Mouse (Mus musculus) embryonic facial prominence, embryonic 11.5 days (tissue): Measurements from ENCODE around the gene Trank1. TPM values are rescaled to one million over a fixed set of nuclear protein-coding genes. Genes with fewer than 3 reads are reported as not detected.

Experiments used
- ATAC-seq: fragments of 200-750 bp; cut with Nextera tagmentation; replicated peaks from 2 replicates; pipeline ENCODE4 v1.8.0; 2017; ENCODE audit warnings: low read depth; ENCODE audit not compliant: insufficient number of reproducible peaks, low FRiP score, low TSS enrichment
- DNase-seq: peaks from one replicate; pipeline ENCODE4 v3.0.0-alpha.2; 2015; ENCODE audit warnings: low spot score
- H3K27ac ChIP-seq: fragments of 300-500 bp; sonication (generic); replicated peaks from 2 replicates; pipeline ENCODE4 v1.5.1; 2014; ENCODE audit warnings: mild to moderate bottlenecking, low read depth, low read length, control low read depth
- H3K27me3 ChIP-seq: fragments of 300-500 bp; sonication (generic); 2 replicates; pipeline ENCODE4 v1.6.1; 2014; ENCODE audit warnings: mild to moderate bottlenecking, low read length, moderate library complexity, mixed read lengths; ENCODE audit not compliant: control insufficient read depth, insufficient read depth
- H3K36me3 ChIP-seq: fragments of 300-500 bp; sonication (generic); replicated peaks from 2 replicates; pipeline ENCODE4 v1.6.1; 2014; ENCODE audit warnings: low read depth, mild to moderate bottlenecking, low read length, moderate library complexity, mixed read lengths; ENCODE audit not compliant: control insufficient read depth, insufficient read depth
- H3K4me1 ChIP-seq: fragments of 300-500 bp; sonication (generic); 2 replicates; pipeline ENCODE4 v1.6.1; 2014; ENCODE audit warnings: low read length, mixed read lengths; ENCODE audit not compliant: control insufficient read depth, insufficient read depth
- H3K4me2 ChIP-seq: fragments of 300-500 bp; sonication (generic); 2 replicates; pipeline ENCODE4 v1.6.1; 2014; ENCODE audit warnings: low read depth, mild to moderate bottlenecking, control low read depth, low read length, moderate library complexity
- H3K4me3 ChIP-seq: fragments of 300-500 bp; sonication (generic); 2 replicates; pipeline ENCODE4 v1.5.1; 2014; ENCODE audit warnings: low read depth, low read length, control low read depth
- H3K9ac ChIP-seq: fragments of 300-500 bp; sonication (generic); replicated peaks from 2 replicates; pipeline ENCODE4 v1.6.1; 2014; ENCODE audit warnings: mild to moderate bottlenecking, control low read depth, low read length
- H3K9me3 ChIP-seq: fragments of 300-500 bp; sonication (generic); replicated peaks from 2 replicates; pipeline ENCODE4 v1.6.1; 2016; ENCODE audit warnings: mild to moderate bottlenecking, low read length, inconsistent platforms, mixed read lengths; ENCODE audit not compliant: control insufficient read depth
- WGBS: fragments of 180-500 bp; shearing (Covaris S2); extraction: QIAGEN DNeasy Blood & Tissue Kit; methylation state at CpG from one replicate; pipeline ENCODE4 v1.1.7; 2014; 5-methylcytosine and 5-hydroxymethylcytosine counted together
- polyA plus RNA-seq: library from polyadenylated mRNA; unstranded; fragments of >200 nt; fragmentation: Nextera tagmentation; extraction: Ambion mirVana; gene quantifications from 2 replicates; pipeline ENCODE4 v1.2.1, GENCODE M21; 2014

The Trank1 gene
- polyA plus RNA-seq, 1 experiment from 2014 or later, result 0.11 TPM

DNA sequence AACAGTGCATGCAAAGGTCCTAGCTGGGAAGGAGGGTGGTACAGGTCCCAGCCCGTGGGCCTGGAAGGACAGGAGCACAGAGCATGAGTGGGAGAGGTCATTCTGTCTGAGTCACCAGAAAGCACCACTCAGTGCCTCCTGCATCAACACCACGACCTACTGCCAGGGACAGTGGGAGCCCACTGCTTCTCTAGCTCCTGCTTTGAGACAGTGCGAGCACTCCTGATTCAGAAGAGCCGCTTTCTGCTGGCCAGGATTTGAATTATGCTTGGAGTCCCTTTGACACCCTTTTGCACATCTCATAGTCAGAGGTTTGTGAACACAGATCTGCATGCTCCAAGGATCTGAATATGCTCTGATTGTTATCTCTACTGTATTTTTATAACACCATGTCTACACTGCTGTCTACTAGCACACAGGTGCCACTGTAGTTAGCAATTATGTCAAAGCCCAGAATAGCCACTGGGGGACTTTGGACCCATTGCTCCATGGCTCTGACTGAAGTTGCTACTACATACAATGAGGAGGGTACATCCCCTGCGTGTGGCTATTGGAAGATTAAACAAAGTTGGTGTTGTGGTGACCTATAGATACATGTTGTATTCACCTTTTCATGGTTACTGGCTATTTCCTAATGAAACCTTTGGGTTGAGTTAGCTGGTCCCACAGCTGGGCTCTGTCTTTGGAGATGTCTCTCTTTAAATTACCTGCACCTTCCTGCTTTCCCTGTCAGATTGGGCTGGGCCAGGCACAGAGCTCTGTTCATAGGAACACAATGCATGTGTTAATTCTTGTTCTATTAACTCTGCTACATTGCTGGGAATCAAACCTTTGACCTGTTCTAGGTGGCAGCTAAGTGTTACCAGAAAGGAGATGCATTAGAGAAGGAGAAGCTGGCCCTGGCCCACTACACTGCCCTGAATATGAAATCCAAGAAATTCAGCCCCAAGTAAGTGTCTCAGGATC lies 74.3 kb downstream of the Trank1 start:
- 83% methylated on average over 5 of the region's 5 CpGs for WGBS
- no peaks in the 10 kb centered on the region for H3K9me3 ChIP-seq
- H3K27me3 ChIP-seq, result no peaks in the 10 kb centered on the region
- H3K9ac ChIP-seq, result no peak overlapping the region
- no peaks in the 10 kb centered on the region for H3K4me1 ChIP-seq
- H3K4me3 ChIP-seq, result no peak overlapping the region
- DNase-seq (no peak), ATAC-seq (no peak)
- no peak overlapping the region for H3K27ac ChIP-seq
- H3K4me2 ChIP-seq, result no peak overlapping the region
- H3K36me3 ChIP-seq, result no peaks in the 10 kb centered on the region

DNA sequence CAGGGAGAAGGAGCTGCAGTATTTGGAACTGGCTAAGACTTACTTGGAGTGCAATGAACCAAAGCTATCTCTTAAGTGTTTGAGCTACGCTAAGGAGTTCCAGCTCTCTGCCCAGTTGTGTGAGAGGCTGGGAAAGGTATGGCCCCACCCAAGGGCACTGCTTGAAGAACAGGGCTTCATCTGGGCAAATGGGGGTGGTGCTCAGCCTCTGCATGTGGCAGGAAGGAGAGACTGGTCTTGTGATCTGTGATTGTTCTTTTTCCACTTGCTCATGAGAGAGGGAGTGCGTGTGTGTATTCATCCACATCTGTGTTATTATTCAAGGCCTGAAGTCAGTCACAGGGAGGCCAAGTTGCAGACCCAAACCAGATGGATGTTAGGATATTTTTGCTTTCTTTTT lies 75.0 kb downstream of the Trank1 start:
- Histone ChIP-seq H3K4me2 (no peak overlapping the region), H3K27ac (no peak overlapping the region), H3K4me1 (no peaks in the 10 kb centered on the region), H3K4me3 (no peak overlapping the region), H3K36me3 (no peaks in the 10 kb centered on the region), H3K27me3 (no peaks in the 10 kb centered on the region), H3K9me3 (no peaks in the 10 kb centered on the region), H3K9ac (no peak overlapping the region)
- DNase-seq (no peak), ATAC-seq (no peak)
- WGBS, result 75% methylated on average over 2 of the region's 2 CpGs

DNA sequence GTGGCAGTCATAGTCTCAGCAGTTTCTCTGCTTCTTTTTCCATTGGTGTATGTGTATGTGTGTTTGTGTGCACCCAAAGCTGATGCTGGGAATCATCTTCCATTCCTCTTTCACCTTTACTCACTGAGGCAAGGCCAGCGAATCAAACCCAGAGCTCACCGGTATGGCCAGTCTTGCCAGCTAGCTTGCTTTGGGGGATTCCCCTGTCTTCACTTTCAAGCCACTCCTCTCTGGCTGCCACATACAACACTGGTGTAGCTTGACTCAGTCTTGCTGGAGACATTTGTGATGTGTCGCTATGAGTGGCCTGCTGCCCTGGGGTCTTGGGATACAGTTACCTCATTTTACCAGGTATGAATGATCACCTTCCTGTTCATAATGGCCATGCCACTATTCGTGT lies 76.0 kb downstream of the Trank1 start:
- no peak overlapping the region for H3K9ac ChIP-seq
- no peak overlapping the region for H3K4me3 ChIP-seq
- H3K4me1 ChIP-seq, result no peaks in the 10 kb centered on the region
- no peak for DNase-seq
- H3K9me3 ChIP-seq, result no peaks in the 10 kb centered on the region
- no peaks in the 10 kb centered on the region for H3K27me3 ChIP-seq
- no peak overlapping the region for H3K27ac ChIP-seq
- 83% methylated on average over 4 of the region's 4 CpGs for WGBS
- ATAC-seq, result no peak
- H3K36me3 ChIP-seq, result no peaks in the 10 kb centered on the region
- no peak overlapping the region for H3K4me2 ChIP-seq

DNA sequence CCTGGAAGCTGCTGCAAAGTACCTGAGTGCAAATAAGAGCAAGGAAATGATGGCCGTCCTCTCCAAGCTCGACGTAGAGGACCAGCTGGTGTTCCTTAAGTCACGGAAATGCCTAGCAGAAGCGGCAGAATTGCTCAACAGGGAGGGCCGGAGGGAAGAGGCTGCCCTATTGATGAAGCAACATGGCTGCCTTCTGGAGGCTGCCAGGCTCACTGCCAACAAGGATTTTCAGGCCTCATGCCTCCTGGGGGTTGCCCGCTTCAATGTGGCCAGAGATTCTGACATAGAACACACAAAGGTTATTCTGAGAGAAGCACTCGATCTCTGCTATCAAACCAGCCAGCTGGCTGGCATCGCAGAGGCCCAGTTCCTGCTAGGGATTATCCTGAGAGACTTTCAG lies 78.5 kb downstream of the Trank1 start:
- Histone ChIP-seq H3K36me3 (no peaks in the 10 kb centered on the region), H3K27me3 (no peaks in the 10 kb centered on the region), H3K27ac (no peak overlapping the region), H3K9me3 (no peaks in the 10 kb centered on the region), H3K9ac (no peak overlapping the region), H3K4me2 (no peak overlapping the region), H3K4me3 (no peak overlapping the region), H3K4me1 (no peaks in the 10 kb centered on the region)
- no peak for DNase-seq
- ATAC-seq, result no peak
- 85% methylated on average over 9 of the region's 9 CpGs for WGBS

DNA sequence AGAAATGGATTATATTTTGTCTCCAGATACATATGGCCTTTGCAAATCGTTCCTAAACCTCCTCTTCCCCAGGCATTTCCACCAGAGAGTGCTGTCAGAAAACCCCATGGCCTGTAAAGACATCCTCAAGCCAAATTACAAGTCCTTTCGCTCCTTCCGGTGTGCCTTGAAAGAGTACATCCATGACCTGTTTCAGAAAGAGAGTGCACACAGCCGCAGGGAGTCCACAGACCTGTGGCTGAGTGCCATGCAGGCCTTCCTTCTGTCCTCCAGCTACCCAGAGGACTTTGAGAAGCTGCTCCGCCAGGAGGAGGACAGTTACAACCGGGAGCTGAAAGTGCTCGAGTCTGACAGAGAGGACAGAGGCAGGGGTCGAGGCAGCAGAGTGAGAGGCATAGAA lies 79.5 kb downstream of the Trank1 start:
- no peak overlapping the region for H3K27ac ChIP-seq
- H3K9me3 ChIP-seq, result no peaks in the 10 kb centered on the region
- no peaks in the 10 kb centered on the region for H3K36me3 ChIP-seq
- no peak overlapping the region for H3K4me3 ChIP-seq
- DNase-seq (no peak), ATAC-seq (no peak)
- H3K27me3 ChIP-seq, result no peaks in the 10 kb centered on the region
- WGBS, result 78% methylated on average over 8 of the region's 8 CpGs
- H3K4me1 ChIP-seq, result no peaks in the 10 kb centered on the region
- H3K4me2 ChIP-seq, result no peak overlapping the region
- H3K9ac ChIP-seq, result no peak overlapping the region

DNA sequence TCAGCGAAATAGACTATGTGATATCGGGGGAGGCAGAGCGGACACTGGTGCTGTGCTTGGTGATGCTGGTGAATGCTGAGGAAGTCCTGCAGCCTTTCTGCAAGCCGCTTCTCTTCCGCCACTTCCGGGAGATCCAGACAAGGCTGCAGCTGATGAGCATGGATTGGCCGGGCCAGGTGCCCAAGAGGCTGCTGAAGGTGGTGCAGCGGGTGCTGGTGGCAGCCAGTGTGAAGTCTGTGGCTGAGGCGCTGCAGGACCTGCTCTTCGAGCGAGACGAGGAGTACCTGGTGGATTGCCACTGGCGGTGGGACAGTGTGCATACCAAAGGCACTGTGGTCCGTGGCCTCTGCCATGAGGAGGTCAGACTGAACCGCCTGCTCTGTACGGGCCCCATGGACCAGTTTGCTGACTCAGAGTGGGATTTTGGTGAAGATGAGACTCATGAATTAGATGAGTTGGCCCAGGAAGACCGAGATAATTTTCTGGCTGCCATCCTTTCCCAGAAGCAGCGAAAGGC lies 80.4 kb downstream of the Trank1 start:
- 89% methylated on average over 18 of the region's 18 CpGs for WGBS
- H3K27me3 ChIP-seq, result no peaks in the 10 kb centered on the region
- ATAC-seq (no peak), DNase-seq (no peak)
- H3K36me3 ChIP-seq, result no peaks in the 10 kb centered on the region
- H3K4me1 ChIP-seq, result no peaks in the 10 kb centered on the region
- H3K27ac ChIP-seq, result no peak overlapping the region
- no peak overlapping the region for H3K4me2 ChIP-seq
- H3K9me3 ChIP-seq, result no peaks in the 10 kb centered on the region
- no peak overlapping the region for H3K9ac ChIP-seq
- no peak overlapping the region for H3K4me3 ChIP-seq

DNA sequence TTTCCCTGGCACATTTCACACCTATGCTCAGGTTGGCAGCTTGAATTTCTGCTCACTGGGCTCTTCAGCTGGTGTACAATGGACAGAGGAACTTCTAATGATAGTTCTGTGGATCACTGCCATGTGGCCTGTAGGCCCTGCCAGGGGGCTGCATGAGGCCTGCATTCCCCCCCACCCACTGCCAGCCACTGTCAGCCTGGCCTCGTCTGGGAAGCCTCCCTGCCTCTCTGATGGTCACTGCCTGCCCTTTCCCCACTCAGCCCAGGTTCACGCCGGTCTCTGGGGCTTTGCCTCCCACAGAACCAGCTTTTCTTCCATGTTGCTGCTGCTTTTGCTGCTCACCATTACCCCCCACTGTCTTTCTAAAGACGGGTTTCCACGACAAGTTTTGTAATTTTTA lies 83.7 kb downstream of the Trank1 start:
- no peak for ATAC-seq
- WGBS, result 71% methylated on average over 5 of the region's 5 CpGs

DNA sequence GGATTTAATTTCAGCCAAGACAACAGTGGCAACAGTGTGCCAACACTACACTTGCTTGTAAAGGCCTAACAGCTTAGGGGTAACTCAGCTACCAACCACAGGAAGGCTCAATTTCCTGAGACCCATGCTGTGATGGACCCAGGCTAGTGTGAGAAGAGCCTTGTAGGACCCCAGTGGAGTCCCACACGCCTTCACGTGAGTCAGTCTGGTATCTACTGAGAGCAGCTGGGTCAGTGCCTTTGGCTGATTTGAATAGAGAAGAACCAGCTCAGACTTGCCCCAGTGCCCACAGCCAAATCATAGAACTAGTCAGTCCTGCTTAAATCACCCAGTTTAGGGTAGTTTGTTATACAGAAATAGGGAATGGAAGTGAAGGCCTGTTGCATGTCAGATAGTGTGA lies 86.5 kb downstream of the Trank1 start:
- H3K9me3 ChIP-seq, result no peaks in the 10 kb centered on the region
- WGBS, result 80% methylated on average over 2 of the region's 2 CpGs

More for the DNA sequence above, 83.7 kb downstream of the Trank1 start:
- no peaks in the 10 kb centered on the region for H3K36me3 ChIP-seq
- no peak overlapping the region for H3K9ac ChIP-seq
- H3K4me3 ChIP-seq, result no peak overlapping the region
- H3K27ac ChIP-seq, result no peak overlapping the region
- H3K9me3 ChIP-seq, result no peaks in the 10 kb centered on the region
- H3K27me3 ChIP-seq, result no peaks in the 10 kb centered on the region
- no peak overlapping the region for H3K4me2 ChIP-seq
- DNase-seq, result no peak
- H3K4me1 ChIP-seq, result no peaks in the 10 kb centered on the region

More for the DNA sequence above, 86.5 kb downstream of the Trank1 start:
- H3K27ac ChIP-seq, result no peak overlapping the region
- no peak overlapping the region for H3K4me2 ChIP-seq
- DNase-seq, result no peak
- no peaks in the 10 kb centered on the region for H3K4me1 ChIP-seq
- H3K4me3 ChIP-seq, result no peak overlapping the region
- H3K9ac ChIP-seq, result no peak overlapping the region
- no peaks in the 10 kb centered on the region for H3K27me3 ChIP-seq
- ATAC-seq, result no peak
- no peaks in the 10 kb centered on the region for H3K36me3 ChIP-seq
